Mouse (Mus musculus) heart, adult 2 months (tissue): ENCODE data around the gene Ank3. TPM values are rescaled to one million over a fixed set of nuclear protein-coding genes. Genes with fewer than 3 reads are reported as not detected.

Source experiments
- DNase-seq, 2 experiments: peaks; one replicate each; pipeline ENCODE4 v3.0.0; 2021
- H3K27ac ChIP-seq: fragments of 200-600 bp; 2 replicates; pipeline ENCODE4 v1.8.1; 2022
- H3K27me3 ChIP-seq: fragments of 200-500 bp; 2 replicates; pipeline ENCODE4 v1.6.1; 2012; ENCODE audit warnings: mild to moderate bottlenecking, low read length, inconsistent platforms, mixed read lengths; ENCODE audit not compliant: control insufficient read depth, insufficient read depth
- H3K36me3 ChIP-seq: fragments of 200-500 bp; 2 replicates; pipeline ENCODE4 v1.6.1; 2012; ENCODE audit warnings: low read length, inconsistent platforms; ENCODE audit not compliant: control insufficient read depth, insufficient read depth
- H3K4me1 ChIP-seq: fragments of 200-500 bp; 2 replicates; pipeline ENCODE4 v1.6.1; 2011; ENCODE audit warnings: low read length; ENCODE audit not compliant: control insufficient read depth, insufficient read depth
- H3K4me3 ChIP-seq: fragments of 200-600 bp; 2 replicates; pipeline ENCODE4 v1.8.1; 2022
- H3K79me2 ChIP-seq: fragments of 200-500 bp; replicated peaks from 2 replicates; pipeline ENCODE4 v1.6.1; 2012; ENCODE audit warnings: mild to moderate bottlenecking, inconsistent platforms, low read length, moderate library complexity, mixed read lengths; ENCODE audit not compliant: control insufficient read depth, insufficient read depth
- H3K9ac ChIP-seq: fragments of 200-500 bp; 2 replicates; pipeline ENCODE4 v1.6.1; 2012; ENCODE audit warnings: low read depth, mild to moderate bottlenecking, control low read depth, inconsistent platforms, low read length, mixed read lengths
- CTCF ChIP-seq: fragments of 200-600 bp; IDR thresholded peaks from 2 replicates; pipeline ENCODE4 v1.8.1; 2022; ENCODE audit warnings: antibody characterized with exemption, mild to moderate bottlenecking, moderate library complexity
- EP300 ChIP-seq: fragments of 200-500 bp; IDR thresholded peaks from 2 replicates; pipeline ENCODE4 v1.6.1; 2011; ENCODE audit warnings: low read depth, low read length, control low read depth; ENCODE audit not compliant: insufficient read depth
- POLR2A ChIP-seq: fragments of 200-500 bp; IDR thresholded peaks from 2 replicates; pipeline ENCODE4 v1.6.1; 2011; ENCODE audit warnings: mild to moderate bottlenecking, low read depth, low read length, control low read depth; ENCODE audit not compliant: insufficient read depth
- WGBS: fragments of 180-500 bp; shearing (Covaris S2); methylation state at CpG from one replicate; pipeline ENCODE4 v1.1.7; 2018; 5-methylcytosine and 5-hydroxymethylcytosine counted together
- intact Hi-C: fragments of 180-260 bp; cut with DNase I; formaldehyde crosslinking; loops from one replicate; pipeline ENCODE4 v1.15.1; 2025
- polyA plus RNA-seq: library from polyadenylated mRNA; depleted of rRNA; stranded (reverse); fragments of >200 nt; gene quantifications from 2 replicates; pipeline ENCODE4 v1.2.3, GENCODE M21; 2012
- total RNA-seq, 2 experiments: library from RNA; stranded (reverse); gene quantifications; 2 replicates each; pipeline ENCODE4 v1.2.3; 2021

The Ank3 gene
- total and polyA plus RNA-seq, 3 experiments, result 16.8 to 80.3 (median 64.6) TPM

GRCm38 (mm10) chr10:69720452-69720851, 321.9 kb downstream of the Ank3 start:
- WGBS, result 94% methylated on average over 10 of the region's 10 CpGs
- Histone ChIP-seq H3K27me3 (no peaks in the 10 kb centered on the region), H3K27ac (no peak overlapping the region), H3K9ac (no peak overlapping the region), H3K4me1 (no peaks in the 10 kb centered on the region), H3K36me3 (no peaks in the 10 kb centered on the region), H3K4me3 (no peak overlapping the region), H3K79me2 (no peaks in the 10 kb centered on the region)
- intact Hi-C loops, result no loop called here
- no peak for DNase-seq
- no peak for TF ChIP-seq POLR2A
- no peak for TF ChIP-seq EP300
- TF ChIP-seq CTCF, result no peak

- H3K36me3 ChIP-seq, result no peaks in the 10 kb centered on the region
- no peak for DNase-seq
- intact Hi-C loops, result no loop called here
- no peaks in the 10 kb centered on the region for H3K4me1 ChIP-seq
- H3K27me3 ChIP-seq, result no peaks in the 10 kb centered on the region
- TF ChIP-seq EP300, result no peak
- TF ChIP-seq POLR2A, result no peak
- WGBS, result 51% methylated on average over 6 of the region's 6 CpGs
- H3K27ac ChIP-seq, result no peak overlapping the region
- H3K79me2 ChIP-seq, result no peaks in the 10 kb centered on the region
- no peak overlapping the region for H3K9ac ChIP-seq
- H3K4me3 ChIP-seq, result no peak overlapping the region
These were observed 322.4 kb downstream of the Ank3 start for GRCm38 (mm10) chr10:69720899-69721490.

- Histone ChIP-seq H3K79me2 (no peaks in the 10 kb centered on the region), H3K4me3 (no peak overlapping the region), H3K4me1 (no peaks in the 10 kb centered on the region), H3K27ac (no peak overlapping the region), H3K27me3 (no peaks in the 10 kb centered on the region), H3K36me3 (no peaks in the 10 kb centered on the region), H3K9ac (no peak overlapping the region)
- WGBS, result 91% methylated on average over 4 of the region's 4 CpGs
- TF ChIP-seq CTCF (no peak), EP300 (no peak), POLR2A (no peak)
- no peak for DNase-seq
- intact Hi-C loops, result no loop called here
These were observed 325.6 kb downstream of the Ank3 start for GRCm38 (mm10) chr10:69724159-69724558.

DNA sequence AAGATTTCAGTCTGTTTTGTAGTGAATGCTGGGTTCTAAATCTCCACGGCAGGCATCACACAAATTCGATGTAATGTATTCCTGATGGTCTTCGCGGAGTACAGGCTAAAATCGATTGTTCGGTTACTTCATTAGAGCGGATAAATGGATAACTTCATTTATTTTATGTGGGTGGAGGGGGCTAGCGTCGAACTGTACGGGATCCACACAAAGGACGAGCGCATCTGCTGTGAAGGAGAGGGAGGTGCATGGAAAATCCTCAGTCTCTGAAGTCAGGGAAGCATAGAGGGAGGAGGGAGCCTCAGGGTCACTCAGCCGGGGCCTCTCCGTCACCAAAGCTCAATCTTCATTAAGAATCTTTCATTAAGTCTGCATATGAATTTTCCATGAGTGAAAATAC, 326.5 kb downstream of the Ank3 start:
- Histone ChIP-seq H3K9ac (no peak overlapping the region), H3K4me3 (no peak overlapping the region), H3K36me3 (no peaks in the 10 kb centered on the region), H3K27me3 (no peaks in the 10 kb centered on the region), H3K79me2 (no peaks in the 10 kb centered on the region), H3K4me1 (no peaks in the 10 kb centered on the region), H3K27ac (no peak overlapping the region)
- no peak for DNase-seq
- intact Hi-C loops, result no loop called here
- 91% methylated on average over 14 of the region's 14 CpGs for WGBS
- TF ChIP-seq EP300 (no peak), POLR2A (no peak), CTCF (no peak)

DNA sequence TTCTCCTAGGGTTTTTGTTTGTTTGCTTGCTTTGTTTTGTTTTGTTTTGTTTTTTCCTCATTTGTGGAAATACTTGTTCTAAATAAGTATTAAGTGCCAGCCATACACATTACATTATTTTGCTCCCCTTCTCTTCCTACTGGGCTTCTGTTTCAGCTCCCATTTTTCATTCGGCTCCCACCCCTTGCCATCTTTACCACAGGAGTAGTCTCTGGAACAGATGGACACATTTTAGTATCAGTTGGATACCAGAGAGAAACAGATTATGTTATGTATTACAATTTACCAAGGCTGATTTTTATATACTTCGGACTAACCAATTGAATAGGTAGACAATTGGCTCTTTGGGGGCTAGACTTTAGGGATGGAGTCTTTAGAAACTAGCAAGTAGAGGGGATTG, 327.7 kb downstream of the Ank3 start:
- no peak for DNase-seq
- H3K9ac ChIP-seq, result no peak overlapping the region
- 86% methylated on average over 2 of the region's 2 CpGs for WGBS
- no peaks in the 10 kb centered on the region for H3K36me3 ChIP-seq
- intact Hi-C loops, result no loop called here
- H3K4me3 ChIP-seq, result no peak overlapping the region
- no peaks in the 10 kb centered on the region for H3K27me3 ChIP-seq
- TF ChIP-seq CTCF, result no peak
- no peak for TF ChIP-seq EP300
- TF ChIP-seq POLR2A, result no peak
- H3K79me2 ChIP-seq, result no peaks in the 10 kb centered on the region
- H3K4me1 ChIP-seq, result no peaks in the 10 kb centered on the region
- H3K27ac ChIP-seq, result no peak overlapping the region

DNA sequence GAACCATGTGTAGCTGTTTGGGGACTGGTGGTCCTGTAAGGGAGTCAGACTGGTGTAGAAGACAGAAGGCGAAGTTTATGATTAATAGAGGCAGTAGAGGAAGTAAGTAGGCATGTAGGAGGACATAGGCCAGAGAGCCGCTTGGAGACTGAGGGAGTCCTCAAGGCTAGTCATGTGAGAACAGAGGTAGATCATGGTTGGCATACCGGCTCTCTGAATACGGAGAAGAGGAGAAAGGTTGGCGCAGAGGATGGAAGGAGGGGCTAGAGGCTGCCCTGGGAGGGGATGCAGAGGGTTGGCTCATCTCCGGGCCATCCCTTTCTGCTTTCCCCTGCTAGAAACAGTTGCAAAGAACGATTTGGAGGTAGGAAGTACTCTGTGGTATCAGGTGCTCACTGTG, 328.2 kb downstream of the Ank3 start:
- WGBS, result 87% methylated on average over 7 of the region's 7 CpGs
- no peak overlapping the region for H3K9ac ChIP-seq
- H3K27ac ChIP-seq, result no peak overlapping the region
- DNase-seq, result no peak
- intact Hi-C loops, result no loop called here
- H3K4me1 ChIP-seq, result no peaks in the 10 kb centered on the region
- no peaks in the 10 kb centered on the region; the same call in 1 of the 2 replicates for H3K36me3 ChIP-seq
- no peaks in the 10 kb centered on the region for H3K79me2 ChIP-seq
- no peak overlapping the region for H3K4me3 ChIP-seq
- TF ChIP-seq POLR2A (no peak), CTCF (no peak), EP300 (no peak)
- H3K27me3 ChIP-seq, result no peaks in the 10 kb centered on the region
